Mouse (Mus musculus): Measurements from ENCODE around the gene Mpv17l2. TPM values are rescaled to one million over a fixed set of nuclear protein-coding genes. Genes with fewer than 3 reads are reported as not detected.

Mpv17l2 gene
- polyA plus RNA-seq, 1 experiment, result not detected

- 51% methylated on average over 19 of the region's 19 CpGs for WGBS
- TF ChIP-seq POLR2A (IDR thresholded peaks at IDR 0.05; ENCODE audit: insufficient read depth, low read depth, low read length) (no peak), CTCF (IDR thresholded peaks at IDR 0.05; ENCODE audit: insufficient read depth, low read depth, low read length) (no peak)
- H3K27ac ChIP-seq (ENCODE audit: insufficient read depth, low read depth, low read length), result no peak overlapping the region
- peaks cover 46% of the 10 kb centered on the region for H3K4me1 ChIP-seq (ENCODE audit: control insufficient read depth, insufficient read depth, low read length)
- no peak overlapping the region for H3K4me3 ChIP-seq (ENCODE audit: insufficient read depth, low read depth, low read length)
These were observed 1.9 kb downstream of the Mpv17l2 start for GRCm38 (mm10) chr8:70758616-70759561.

GRCm38 (mm10) chr8:70758308-70758615, 2.5 kb downstream of the Mpv17l2 start:
- TF ChIP-seq POLR2A (IDR thresholded peaks at IDR 0.05; ENCODE audit: insufficient read depth, low read depth, low read length) (no peak), CTCF (IDR thresholded peaks at IDR 0.05; ENCODE audit: insufficient read depth, low read depth, low read length) (no peak)
- 79% methylated on average over 7 of the region's 7 CpGs for WGBS
- no peak overlapping the region for H3K4me3 ChIP-seq (ENCODE audit: insufficient read depth, low read depth, low read length)
- peaks cover 48% of the 10 kb centered on the region for H3K4me1 ChIP-seq (ENCODE audit: control insufficient read depth, insufficient read depth, low read length)
- H3K27ac ChIP-seq (ENCODE audit: insufficient read depth, low read depth, low read length), result no peak overlapping the region

- no peak for TF ChIP-seq CTCF (IDR thresholded peaks at IDR 0.05; ENCODE audit: insufficient read depth, low read depth, low read length)
- Histone ChIP-seq H3K4me1 (ENCODE audit: control insufficient read depth, insufficient read depth, low read length) (peaks cover 53% of the 10 kb centered on the region), H3K27ac (ENCODE audit: insufficient read depth, low read depth, low read length) (no peak overlapping the region), H3K4me3 (ENCODE audit: insufficient read depth, low read depth, low read length) (no peak overlapping the region)
- 58% methylated on average over 22 of the region's 22 CpGs for WGBS
These were observed 3.0 kb downstream of the Mpv17l2 start for GRCm38 (mm10) chr8:70757523-70758307.

DNA sequence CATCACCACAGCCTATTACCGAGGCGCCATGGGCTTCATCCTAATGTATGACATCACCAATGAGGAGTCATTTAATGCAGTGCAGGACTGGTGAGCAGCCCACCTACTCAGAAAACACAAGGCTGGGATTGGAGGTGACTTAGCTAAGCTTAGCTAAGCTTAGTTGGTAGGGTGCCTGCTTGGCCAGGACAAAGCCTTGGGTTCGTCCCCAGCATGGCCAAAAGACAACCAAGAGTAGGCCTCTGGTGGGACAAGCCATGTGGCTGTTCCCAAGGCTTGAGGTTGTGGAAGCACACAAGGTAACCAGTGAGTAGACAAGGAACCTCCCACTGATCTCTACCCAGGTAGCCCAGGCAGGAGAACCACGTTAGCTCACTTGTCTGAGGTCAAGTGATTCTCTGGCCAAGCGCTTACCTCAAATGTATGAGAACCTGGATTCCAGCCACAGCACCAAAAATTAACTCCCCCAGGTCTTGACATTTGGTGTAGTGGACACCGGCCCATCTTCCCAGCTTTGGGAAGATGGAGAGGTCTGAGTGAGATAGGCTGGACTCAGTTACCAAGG, 4.2 kb downstream of the Mpv17l2 start:
- Histone ChIP-seq H3K4me3 (ENCODE audit: insufficient read depth, low read depth, low read length) (no peak overlapping the region), H3K4me1 (ENCODE audit: control insufficient read depth, insufficient read depth, low read length) (peaks cover 56% of the 10 kb centered on the region), H3K27ac (ENCODE audit: insufficient read depth, low read depth, low read length) (no peak overlapping the region)
- 92% methylated on average over 6 of the region's 6 CpGs for WGBS
- TF ChIP-seq POLR2A (IDR thresholded peaks at IDR 0.05; ENCODE audit: insufficient read depth, low read depth, low read length), result no peak
- TF ChIP-seq CTCF (IDR thresholded peaks at IDR 0.05; ENCODE audit: insufficient read depth, low read depth, low read length), result no peak

GRCm38 (mm10) chr8:70755661-70756475, 4.9 kb downstream of the Mpv17l2 start:
- H3K27ac ChIP-seq (ENCODE audit: insufficient read depth, low read depth, low read length), result 0 out of 2 replicates have a peak overlapping the region, but pooled peaks have one; percentile 99
- no peak for TF ChIP-seq CTCF (IDR thresholded peaks at IDR 0.05; ENCODE audit: insufficient read depth, low read depth, low read length)
- TF ChIP-seq POLR2A (IDR thresholded peaks at IDR 0.05; ENCODE audit: insufficient read depth, low read depth, low read length), result no peak
- WGBS, result 74% methylated on average over 24 of the region's 24 CpGs
- H3K4me1 ChIP-seq (ENCODE audit: control insufficient read depth, insufficient read depth, low read length), result peaks cover 54% of the 10 kb centered on the region
- peak overlapping the region; percentile 92 for H3K4me3 ChIP-seq (ENCODE audit: insufficient read depth, low read depth, low read length)

GRCm38 (mm10) chr8:70754871-70755660, 5.7 kb downstream of the Mpv17l2 start:
- H3K27ac ChIP-seq (ENCODE audit: insufficient read depth, low read depth, low read length), result peak overlapping the region; percentile 99
- peaks cover 50% of the 10 kb centered on the region for H3K4me1 ChIP-seq (ENCODE audit: control insufficient read depth, insufficient read depth, low read length)
- H3K4me3 ChIP-seq (ENCODE audit: insufficient read depth, low read depth, low read length), result peak overlapping the region; percentile 92
- WGBS, result 4% methylated on average over 50 of the region's 50 CpGs
- TF ChIP-seq CTCF (IDR thresholded peaks at IDR 0.05; ENCODE audit: insufficient read depth, low read depth, low read length), result 0 out of 2 replicates have a peak, but pooled peaks have one; percentile 12
- TF ChIP-seq POLR2A (IDR thresholded peaks at IDR 0.05; ENCODE audit: insufficient read depth, low read depth, low read length), result no peak

GRCm38 (mm10) chr8:70754043-70754870, 6.5 kb downstream of the Mpv17l2 start, which contains the start of gene Rab3a:
TSS of gene Rab3a (plus strand) at chr8:70754679.
- TF ChIP-seq POLR2A (IDR thresholded peaks at IDR 0.05; ENCODE audit: insufficient read depth, low read depth, low read length) (peak; percentile 69), CTCF (IDR thresholded peaks at IDR 0.05; ENCODE audit: insufficient read depth, low read depth, low read length) (no peak)

More at GRCm38 (mm10) chr8:70754043-70754870, 6.5 kb downstream of the Mpv17l2 start, which contains the start of gene Rab3a:
- Histone ChIP-seq H3K4me1 (ENCODE audit: control insufficient read depth, insufficient read depth, low read length) (peaks cover 50% of the 10 kb centered on the region), H3K4me3 (ENCODE audit: insufficient read depth, low read depth, low read length) (peak within 1 kb of the TSS; percentile 92), H3K27ac (ENCODE audit: insufficient read depth, low read depth, low read length) (peak within 1 kb of the TSS; percentile 99)
- WGBS, result 8% methylated on average over 37 of the region's 37 CpGs
